8 mouse cellular contexts compared by ENCODE assay signal in the genomic region with DNA sequence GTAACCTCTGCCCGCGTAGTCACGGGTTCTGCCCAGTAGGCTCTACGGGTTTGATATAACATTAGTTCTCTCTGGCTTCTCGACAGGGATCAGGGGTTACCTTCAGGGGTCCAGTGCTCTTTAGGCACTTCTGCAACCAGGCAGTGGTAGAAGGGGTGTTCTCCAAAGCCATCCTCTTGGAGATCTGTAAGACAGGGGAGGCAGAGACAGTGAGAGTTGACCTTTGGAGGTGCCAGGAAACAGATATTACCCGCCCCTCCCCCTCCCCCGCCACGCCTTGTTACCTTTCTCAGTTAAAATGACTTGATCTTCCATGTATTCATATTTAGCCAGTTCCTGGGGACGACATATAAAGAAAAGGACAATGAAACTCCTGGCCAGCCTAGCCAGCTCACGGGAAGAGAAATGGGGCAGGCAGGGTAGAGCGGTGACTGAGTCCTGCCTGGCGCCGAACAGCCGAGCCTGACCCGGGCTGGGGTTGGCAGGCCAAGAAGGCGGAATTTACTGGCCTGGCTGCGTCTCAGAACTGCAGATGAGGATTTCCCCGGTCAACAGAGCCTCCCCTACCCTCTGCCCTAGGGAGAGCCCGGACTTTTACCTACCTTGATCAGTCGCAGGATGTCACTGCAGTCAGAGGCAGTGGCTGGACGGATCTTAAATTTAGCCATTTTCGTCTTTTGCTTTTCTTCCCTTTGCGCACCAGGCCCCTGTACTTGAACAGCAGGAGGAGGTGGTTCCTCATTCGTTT. TPM values are rescaled to one million over a fixed set of nuclear protein-coding genes. Genes with fewer than 3 reads are reported as not detected.
DNase-seq lines count a peak whose midpoint lies in the region; ATAC-seq and TF ChIP-seq lines count a peak whose summit lies in the region.

No protein-coding gene starts in this region.

- H3K4me1 ChIP-seq in lung, embryonic 14.5 days (ENCODE audit: insufficient read depth), result no peaks in the 10 kb centered on the region
- H3K4me1 ChIP-seq in olfactory bulb, adult 2 months (ENCODE audit: control insufficient read depth, insufficient read depth, low read length), result no peaks in the 10 kb centered on the region

- H3K27ac ChIP-seq in lung, embryonic 14.5 days (ENCODE audit: low read depth), result 0 out of 2 replicates have a peak overlapping the region, but pooled peaks have one; percentile 42
- 0 out of 2 replicates have a peak overlapping the region, but pooled peaks have one; percentile 2 for H3K27ac ChIP-seq in olfactory bulb, adult 2 months (ENCODE audit: insufficient read depth, low read depth, low read length)

- DNase-seq in CD4-positive helper T cell, adult 2 months (ENCODE audit: low read depth, low spot score), result peak; percentile 62
- peak; percentile 36 for DNase-seq in ZHBTc4 (ENCODE audit: low read depth, low spot score)
- DNase-seq in embryo, embryonic 10.5 days (ENCODE audit: low spot score), result peak; percentile 18
- DNase-seq in kidney, adult 11 months, result peak; percentile 48
- peak; percentile 19 for DNase-seq in lung, embryonic 14.5 days
- DNase-seq in right cerebral cortex, postnatal 25 days, result no peak

- H3K9me3 ChIP-seq in lung, embryonic 14.5 days (ENCODE audit: low read depth, low read length), result no peaks in the 10 kb centered on the region

- peak overlapping the region; percentile 56 for H3K9ac ChIP-seq in lung, embryonic 14.5 days

- ATAC-seq in granulocyte monocyte progenitor cell, adult 5-6 weeks (replicated peaks; ENCODE audit: poor library complexity, severe bottlenecking), result peak; percentile 1; the same call in 1 of the 2 replicates
- ATAC-seq in lung, embryonic 14.5 days (ENCODE audit: insufficient read depth), result peak; percentile 77

- peak overlapping the region; percentile 49 for H3K4me3 ChIP-seq in lung, embryonic 14.5 days (ENCODE audit: low read depth, low read length)
- peak overlapping the region; percentile 52 for H3K4me3 ChIP-seq in olfactory bulb, adult 2 months (ENCODE audit: insufficient read depth, low read depth, low read length)

- no peaks in the 10 kb centered on the region for H3K36me3 ChIP-seq in lung, embryonic 14.5 days (ENCODE audit: insufficient read depth)

- no peak for TF ChIP-seq POLR2A in olfactory bulb, adult 2 months (IDR thresholded peaks at IDR 0.05; ENCODE audit: insufficient read depth, low read depth, low read length)

- TF ChIP-seq CTCF in lung, embryonic 14.5 days (IDR thresholded peaks at IDR 0.05; ENCODE audit: low read depth), result no peak
- TF ChIP-seq CTCF in olfactory bulb, adult 2 months (IDR thresholded peaks at IDR 0.05; ENCODE audit: insufficient read depth, low read depth, low read length), result no peak

- H3K27me3 ChIP-seq in lung, embryonic 14.5 days (ENCODE audit: insufficient read depth, low read length), result no peaks in the 10 kb centered on the region

- 10% methylated on average over 22 of the region's 24 CpGs for WGBS in lung, embryonic 14.5 days
- 17% methylated on average over 24 of the region's 24 CpGs for WGBS in olfactory bulb, adult 2 months

- H3K4me2 ChIP-seq in lung, embryonic 14.5 days, result peak overlapping the region; percentile 62

RNA-seq across cellular contexts. Expression of a gene that starts 0.6 kb away (rescaled TPM):
- total RNA-seq in granulocyte monocyte progenitor cell, adult 5-6 weeks (2014; fragmentation: Nextera tagmentation), result 129 and 147 TPM in 2 replicates
- total RNA-seq in granulocyte monocyte progenitor cell, adult 5-6 weeks (2017), result 321 and 354 TPM in 2 replicates
- polyA plus RNA-seq in lung, embryonic 14.5 days (2014; fragmentation: Nextera tagmentation; extraction: Ambion mirVana), result 110 and 129 TPM in 2 replicates
- not detected in 2 replicates for polyA plus RNA-seq in olfactory bulb, adult 2 months (2012; ENCODE audit: insufficient read depth, insufficient read length, low replicate concordance, missing spikeins)

RNA-seq across cellular contexts. Expression of a gene that starts 46.6 kb away (rescaled TPM):
- 43.2 and 51.1 TPM in 2 replicates for total RNA-seq in granulocyte monocyte progenitor cell, adult 5-6 weeks (2014; fragmentation: Nextera tagmentation)
- 74.7 and 77.0 TPM in 2 replicates for total RNA-seq in granulocyte monocyte progenitor cell, adult 5-6 weeks (2017)
- polyA plus RNA-seq in lung, embryonic 14.5 days (2014; fragmentation: Nextera tagmentation; extraction: Ambion mirVana), result 46.1 and 46.8 TPM in 2 replicates
- polyA plus RNA-seq in olfactory bulb, adult 2 months (2012; ENCODE audit: insufficient read depth, insufficient read length, low replicate concordance, missing spikeins), result not detected in 2 replicates

Comparison
In these comparisons a context has a peak if more than half of its experiments do, and no peak if none do; other contexts are left out.
1. RNA of a gene that starts 46.6 kb away (polyA plus RNA-seq): 46.1 to 46.8 TPM in lung, embryonic 14.5 days; not detected in olfactory bulb, adult 2 months; every median in the first group is over 10 times any median in the second.